Mouse (Mus musculus) gastrocnemius, postnatal 14 days (tissue): ENCODE data around the gene Casp12. TPM values are rescaled to one million over a fixed set of nuclear protein-coding genes. Genes with fewer than 3 reads are reported as not detected.

Experiments
- DNase-seq: peaks from one replicate; pipeline ENCODE4 v3.0.0; 2021; ENCODE audit warnings: mixed read lengths
- intact Hi-C: fragments of 180-260 bp; cut with DNase I; formaldehyde crosslinking; loops from one replicate; pipeline ENCODE4 v1.15.1; 2025; ENCODE audit warnings: low total_unique reads
- total RNA-seq, 2 experiments: library from RNA; stranded (reverse); gene quantifications; 2 replicates each; pipeline ENCODE4 v1.2.3; 2021

The Casp12 gene
- total RNA-seq, 2 experiments from 2014 or later = 5.1 to 5.5 TPM

GRCm38 (mm10) chr9:5417871-5418270 is 72.6 kb downstream of the Casp12 start:
- intact Hi-C loops = no loop called here
- no peak for DNase-seq

Other genes starting within 250 kb of the Casp12 start
- gene Casp1, start 46.9 kb upstream of the Casp12 start, total RNA-seq = under 1 TPM; 0.31 to 0.40 TPM
- 1 to 10 TPM in 1 of 2 experiments, under 1 TPM in 1; 0.82 to 1.0 TPM for gene Casp4, start 36.6 kb upstream of the Casp12 start, total RNA-seq